Mouse (Mus musculus) induced T-regulatory cell, adult 2 months (primary cell): ENCODE results near the gene Socs1.

Experiments used
- DNase-seq: peaks from one replicate; pipeline ENCODE4 v3.0.0-alpha.2; 2012; ENCODE audit warnings: low read depth

The Socs1 gene

DNA sequence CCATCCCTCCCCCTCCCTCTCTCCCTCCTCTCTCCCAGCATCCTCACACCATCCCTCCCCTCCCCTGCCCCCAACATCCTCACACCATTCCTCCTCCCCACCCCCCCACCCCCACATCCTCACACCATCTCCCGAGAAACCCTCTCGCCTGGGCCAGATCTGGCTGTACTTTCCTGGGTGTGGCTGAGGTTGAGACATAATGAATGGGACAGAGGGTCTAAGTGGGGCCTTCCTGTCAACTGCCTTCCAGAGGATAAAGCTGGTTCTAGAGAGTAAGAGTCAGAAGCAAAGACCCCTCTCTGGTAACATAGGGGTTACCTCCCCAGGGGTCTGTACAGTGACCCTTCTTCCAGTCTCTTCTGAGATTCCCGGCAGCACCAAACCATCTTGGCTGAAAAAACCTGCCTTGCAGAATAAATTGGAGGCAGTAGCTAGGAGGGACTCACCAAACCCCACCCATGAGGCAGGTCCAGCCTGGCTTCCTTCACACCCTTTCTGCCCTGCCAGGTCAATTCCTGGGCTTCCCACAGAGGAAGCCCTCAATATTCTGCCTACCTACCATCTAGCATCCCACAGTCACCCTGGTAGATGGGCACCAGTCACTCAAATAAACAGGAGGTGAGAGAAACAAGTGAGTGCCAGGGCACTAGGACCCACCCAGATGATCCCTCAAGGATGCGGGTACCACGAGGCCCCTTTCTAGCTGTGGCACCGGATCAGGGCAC is 21.6 kb downstream of the Socs1 start:
- DNase-seq: no peak

DNA sequence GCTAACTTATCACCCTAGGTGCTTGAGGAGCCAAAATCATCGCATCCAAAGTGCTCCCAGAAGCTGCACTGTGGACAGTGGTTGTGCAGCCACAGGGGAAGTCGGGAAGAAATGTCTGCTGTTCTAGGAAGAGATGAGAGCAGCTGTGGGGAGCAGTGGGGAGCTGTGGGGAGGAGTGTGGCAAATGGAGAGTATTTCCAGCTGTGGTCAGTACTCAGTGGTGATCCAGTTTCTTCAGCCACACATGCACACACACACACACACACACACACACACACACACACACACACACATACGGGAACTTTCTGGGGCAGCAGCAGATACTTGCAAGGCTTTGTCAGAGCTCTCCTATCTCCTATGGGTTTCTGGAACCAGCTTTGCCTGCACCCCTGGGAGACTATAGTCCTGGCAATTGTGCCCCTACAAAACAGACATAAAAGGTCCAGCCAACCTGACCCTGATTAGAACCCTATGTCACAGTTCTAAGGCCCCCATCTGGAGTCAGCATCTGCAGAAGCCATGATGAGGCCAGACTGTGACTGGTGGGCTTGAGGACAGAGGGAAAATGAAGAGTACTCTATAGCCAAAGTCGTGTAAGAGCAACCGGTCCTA is 22.7 kb downstream of the Socs1 start:
- DNase-seq: no peak

DNA sequence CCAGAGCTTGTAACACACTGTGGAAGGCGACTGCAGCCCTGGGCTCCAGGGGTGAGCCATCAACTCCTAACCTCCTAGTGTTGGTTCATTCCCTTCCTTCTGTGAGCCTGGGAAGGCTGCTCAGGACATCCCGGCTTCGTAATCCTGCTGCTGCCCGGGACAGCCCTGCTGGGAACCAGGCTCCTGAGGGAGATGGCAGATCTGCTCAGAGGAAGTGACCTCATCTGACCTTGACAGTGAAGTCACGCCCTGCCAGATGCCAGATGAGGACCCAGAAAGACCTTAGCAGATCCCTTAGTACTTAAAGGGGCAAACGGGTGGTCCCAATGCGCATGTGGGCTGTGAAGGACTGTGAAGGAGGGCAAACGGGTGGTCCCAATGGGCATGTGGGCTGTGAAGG is 24.2 kb downstream of the Socs1 start:
- no peak for DNase-seq

DNA sequence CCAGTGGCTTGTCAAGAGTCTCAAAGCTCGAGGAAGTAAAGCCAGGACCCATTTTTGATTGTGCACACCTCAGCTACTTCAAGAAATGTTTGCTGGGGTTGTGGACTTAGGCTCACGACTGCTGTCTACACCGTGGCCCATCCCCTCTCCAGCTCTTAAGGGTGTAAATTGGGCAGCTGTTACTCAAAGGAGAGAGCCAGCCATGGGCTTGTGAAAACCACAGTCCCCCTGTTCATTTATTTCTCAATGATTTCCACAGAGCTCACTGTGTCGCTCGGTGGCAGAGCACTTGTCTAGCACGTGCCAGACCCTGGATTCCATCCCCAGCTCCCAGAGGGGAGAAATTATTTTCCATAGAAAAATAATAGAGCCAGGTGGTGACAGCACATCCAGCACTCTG is 29.2 kb downstream of the Socs1 start:
- DNase-seq: no peak

DNA sequence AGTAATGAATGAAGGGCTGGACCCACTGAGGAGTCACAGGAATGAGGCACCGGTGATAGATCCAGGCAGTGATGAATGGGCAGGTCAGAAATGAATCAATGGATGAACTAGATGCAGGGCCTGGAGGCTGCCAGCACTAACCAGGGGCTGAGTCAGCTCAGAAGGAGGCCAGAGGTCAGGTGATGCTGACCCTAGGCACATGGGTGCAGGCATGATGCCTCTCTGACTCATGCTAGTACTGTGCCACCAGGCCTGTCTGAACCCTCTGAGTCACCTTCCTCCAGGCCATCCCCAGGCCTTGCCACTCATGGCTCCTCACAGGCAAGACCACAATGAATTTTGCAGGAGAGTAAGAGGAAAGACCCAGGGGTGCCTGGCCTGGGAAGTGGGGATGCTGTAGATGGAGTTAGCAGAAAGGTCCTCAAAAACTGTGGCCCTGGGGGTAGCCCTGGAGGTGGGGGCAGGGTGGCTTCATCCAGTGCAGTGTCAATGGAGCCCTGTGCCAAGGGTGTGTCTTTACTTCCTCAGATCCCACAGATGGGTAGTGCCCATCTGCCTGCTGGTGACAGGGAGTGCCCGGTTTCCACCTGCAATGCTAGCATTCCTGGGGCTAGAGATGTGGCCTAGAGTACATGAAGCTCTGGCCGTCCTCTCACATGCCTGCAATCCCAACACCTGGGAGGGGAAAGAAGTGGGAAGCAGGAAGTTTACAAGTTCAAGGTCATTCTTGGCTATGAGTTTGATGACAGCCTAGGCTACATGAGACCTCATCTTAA is 30.6 kb downstream of the Socs1 start:
- no peak for DNase-seq

DNA sequence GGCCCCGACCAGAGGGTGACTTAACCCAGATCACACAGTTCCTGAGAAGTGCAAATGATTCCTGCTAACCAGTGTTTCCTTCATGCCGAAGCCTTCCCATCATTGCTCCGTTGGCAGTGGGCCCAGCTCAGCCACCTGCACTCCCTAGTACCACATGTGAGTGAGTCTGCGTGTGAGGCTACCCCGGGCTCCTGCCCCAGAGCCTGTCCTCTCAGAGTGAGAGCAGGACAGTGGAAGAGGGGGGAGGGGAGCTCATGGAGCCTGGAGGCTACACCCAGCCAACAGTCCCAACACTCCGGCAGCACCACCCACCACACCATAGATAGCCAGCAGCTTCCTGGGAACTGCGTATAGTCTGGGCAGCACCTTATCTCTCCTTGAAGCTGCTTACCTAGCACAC is 35.5 kb downstream of the Socs1 start:
- DNase-seq: no peak

DNA sequence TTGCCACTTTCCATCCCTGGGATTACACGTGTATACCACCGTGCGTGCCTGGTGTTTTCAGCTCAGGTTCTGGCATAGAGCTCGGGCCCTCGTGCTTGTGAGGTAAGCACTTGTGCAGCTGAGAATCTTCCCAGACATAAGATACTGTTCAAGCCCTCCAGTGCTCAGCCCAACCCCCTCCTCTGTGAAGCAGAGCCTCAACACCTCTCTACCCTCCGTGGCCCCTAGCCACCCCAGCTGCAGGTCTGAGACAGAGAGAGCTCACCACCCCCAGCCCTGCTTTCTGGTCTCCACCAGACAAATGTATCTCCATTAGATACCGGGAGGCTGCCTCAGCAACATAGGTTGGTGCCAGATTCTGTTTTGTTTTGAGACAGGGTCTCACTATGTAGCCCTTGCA is 36.1 kb downstream of the Socs1 start:
- DNase-seq: no peak

DNA sequence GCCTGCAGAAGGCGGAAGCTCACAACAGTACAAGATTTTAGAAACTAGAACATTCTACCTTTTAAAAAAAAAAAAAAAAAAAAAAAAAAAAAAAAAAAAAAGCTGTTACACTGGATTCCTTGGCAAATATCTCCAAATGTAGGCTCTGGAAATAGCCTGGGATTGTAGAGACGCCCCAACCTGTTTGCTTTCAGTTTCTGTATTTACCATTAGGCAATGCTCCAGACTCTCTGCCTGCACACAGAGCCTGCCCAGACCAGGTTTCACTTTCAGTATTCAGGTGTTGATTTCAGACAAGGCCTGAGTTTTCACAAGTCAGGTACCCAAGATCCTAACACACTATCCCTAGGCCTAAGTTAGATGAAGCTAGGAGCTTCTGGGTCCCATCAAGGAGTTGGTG is 44.3 kb downstream of the Socs1 start:
- peak; percentile 87 for DNase-seq

DNA sequence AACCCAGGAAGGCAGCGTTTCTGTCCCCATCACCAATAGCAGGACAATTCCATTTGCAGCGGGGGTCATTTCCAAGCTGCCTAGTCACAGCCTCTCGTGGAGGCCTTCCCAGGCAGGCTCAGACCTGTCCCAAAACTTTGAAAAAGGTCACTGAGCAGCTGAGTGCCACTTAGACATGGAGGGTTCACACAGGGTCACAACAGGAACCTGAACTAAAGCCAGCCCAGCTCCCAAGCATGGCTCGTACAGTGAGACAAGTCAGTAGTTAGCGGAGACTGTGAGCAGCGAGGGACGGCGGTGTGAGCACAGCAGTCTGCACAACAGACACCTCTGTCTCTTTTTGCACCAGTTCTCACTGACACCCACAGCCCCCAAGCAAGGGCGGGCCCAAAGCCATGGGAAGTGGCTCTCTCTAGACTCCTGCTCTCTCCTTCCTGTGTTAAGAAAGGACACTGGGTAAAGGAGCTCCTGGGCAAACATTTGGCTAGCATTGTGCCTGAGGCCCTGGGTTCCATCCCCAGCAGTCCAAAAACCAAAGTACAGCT is 45.4 kb downstream of the Socs1 start:
- DNase-seq: no peak

DNA sequence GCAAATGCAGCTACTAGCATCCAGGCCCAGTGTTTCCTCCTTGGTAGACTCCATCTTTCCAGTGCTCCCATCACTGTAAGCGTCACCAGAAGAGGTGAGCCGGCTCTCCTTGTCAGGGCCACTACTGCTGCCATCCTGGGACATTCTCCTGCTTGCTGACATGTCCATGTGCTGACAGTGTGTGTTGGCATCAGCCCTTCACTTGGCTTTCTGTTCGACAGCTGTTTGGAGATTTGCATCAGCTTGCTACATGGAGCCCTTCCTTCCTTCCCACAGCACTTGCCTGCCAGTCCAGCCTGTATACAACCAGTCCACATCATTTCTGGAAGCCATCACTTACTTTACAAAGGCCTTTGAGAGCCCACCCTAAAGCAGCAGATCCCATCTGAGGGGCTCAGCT is 46.5 kb downstream of the Socs1 start:
- no peak for DNase-seq

DNA sequence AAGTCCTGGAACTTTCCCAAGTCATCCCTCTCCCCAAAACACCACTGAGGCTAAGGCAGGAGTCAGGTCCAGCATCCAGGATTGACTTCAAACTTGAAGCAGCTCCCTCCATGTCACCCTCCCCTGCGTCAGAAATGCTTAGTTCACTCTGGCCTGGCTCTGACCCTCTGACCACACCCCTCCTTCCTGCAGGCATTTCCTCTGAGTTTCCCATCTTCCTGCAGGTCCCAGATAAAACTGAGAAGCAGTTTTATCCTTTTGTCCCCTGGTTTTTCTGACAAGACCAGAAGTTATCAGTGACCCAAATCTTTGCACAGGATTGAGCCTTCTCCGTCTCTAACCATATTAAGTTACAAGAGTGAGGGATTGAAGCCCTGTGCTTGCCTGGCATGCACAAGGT is 47.8 kb downstream of the Socs1 start:
- DNase-seq: no peak

DNA sequence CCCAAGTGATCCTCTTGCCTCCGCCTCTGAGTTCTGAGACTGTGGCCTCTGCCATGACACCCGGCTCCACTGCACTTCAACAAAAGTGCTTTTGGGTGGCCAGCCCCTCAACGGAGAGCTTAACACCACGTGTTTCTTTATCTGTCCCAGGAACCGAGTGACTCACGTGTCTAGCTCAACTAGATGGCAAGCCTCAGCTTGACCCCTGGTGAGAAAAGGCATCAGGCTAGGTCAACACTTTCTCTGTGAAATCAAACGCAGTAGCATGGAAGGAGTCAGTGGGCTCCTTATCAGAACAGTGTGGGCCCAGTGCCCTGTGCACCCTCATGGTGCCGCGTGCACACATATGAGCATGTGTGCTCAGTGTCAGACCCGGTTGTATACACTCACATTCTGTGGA is 49.0 kb downstream of the Socs1 start:
- no peak for DNase-seq

DNA sequence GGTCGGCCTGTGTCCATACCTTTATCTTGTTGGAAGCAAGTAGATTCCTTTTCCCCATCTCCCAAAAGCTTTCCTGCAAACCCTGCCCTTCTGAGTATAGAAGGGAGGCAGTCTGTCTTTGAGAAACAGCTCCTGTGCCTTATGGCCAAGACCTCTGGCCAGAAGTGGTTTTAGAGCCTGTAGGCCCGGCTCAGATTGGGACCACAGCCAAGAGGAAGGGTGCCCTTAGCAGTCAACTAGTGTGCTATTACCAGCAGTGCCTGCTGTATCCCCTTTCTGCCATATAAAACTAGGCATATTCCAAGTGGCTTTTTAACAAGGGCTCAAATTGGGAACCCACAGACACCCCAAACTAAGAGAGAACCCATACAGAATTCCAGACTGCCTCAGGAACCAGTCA is 49.6 kb downstream of the Socs1 start:
- DNase-seq: no peak

DNA sequence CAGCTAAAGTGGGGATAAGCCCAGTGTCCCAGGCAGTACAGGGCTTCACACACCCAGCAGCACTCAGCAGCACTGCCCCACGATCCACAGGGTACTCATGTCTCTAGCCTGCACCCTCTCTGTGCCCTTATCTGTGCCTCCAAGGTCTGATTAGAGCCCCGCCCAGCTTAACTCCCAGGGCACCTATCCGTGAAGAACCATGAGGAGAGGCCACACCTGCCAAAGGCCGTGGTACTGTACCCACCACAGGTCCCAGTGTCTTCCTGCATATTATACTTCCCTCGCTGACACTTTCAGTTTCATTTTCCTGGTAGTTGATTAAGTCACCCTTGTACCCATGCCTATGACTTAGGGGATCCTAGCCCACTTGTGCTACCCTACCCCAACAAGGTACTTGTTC is 52.9 kb downstream of the Socs1 start:
- DNase-seq: peak; percentile 85
